Mouse (Mus musculus) CD4-positive helper T cell, adult 2 months (primary cell): Measurements from ENCODE around the gene Pet100.
A peak's percentile ranks its signal among the peaks of the same experiment; 100 is the strongest.
"Not testable (repeated sequence)": the region's sequence is repeated elsewhere in the genome, so short reads cannot be mapped to it uniquely, and the experiment has no call there.

Experiments
- DNase-seq: peaks from one replicate; pipeline ENCODE4 v3.0.0-alpha.2; 2012; ENCODE audit warnings: low read depth, missing footprints, low spot score

The Pet100 gene

DNA sequence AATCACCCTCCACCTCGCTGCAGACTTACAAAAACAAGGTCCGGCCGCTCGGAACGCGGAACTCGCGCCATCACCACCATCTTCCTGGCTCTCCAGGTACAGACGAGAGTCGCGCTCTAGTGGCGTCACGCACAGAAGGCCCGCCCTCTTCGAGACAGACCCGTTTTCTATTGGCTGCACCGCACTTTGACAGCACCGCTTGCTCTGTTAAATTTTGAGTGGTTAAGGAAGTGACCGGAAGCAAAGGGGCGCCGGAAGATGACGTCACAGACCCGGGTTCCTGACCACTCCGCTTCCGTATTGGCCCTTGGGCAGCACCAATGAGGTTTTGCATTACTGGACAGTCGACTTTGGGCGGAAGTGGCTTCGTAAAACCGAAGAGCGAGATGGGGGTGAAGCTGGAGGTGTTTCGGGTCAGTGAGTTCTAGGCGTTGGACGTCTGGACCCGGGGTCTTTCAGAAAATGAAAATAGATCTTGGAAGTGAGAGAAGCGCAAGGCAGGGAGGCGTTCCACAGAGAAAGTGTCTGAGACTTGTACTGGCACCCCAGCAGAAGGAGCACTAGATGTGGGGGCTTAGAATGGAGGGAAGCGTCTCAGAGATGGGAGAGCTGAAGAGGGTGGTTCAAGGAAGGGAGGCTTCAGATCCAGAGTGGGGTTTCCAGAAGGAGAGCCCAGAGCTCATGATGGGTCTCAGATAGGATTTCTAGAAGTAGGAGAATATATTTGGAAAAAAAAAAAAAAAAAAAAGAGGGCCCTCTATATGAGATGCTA is at the start of gene Pet100, which contains the start of gene Xab2:
TSS of gene Pet100 (plus strand) at position 350 of the 772 bp plus-strand sequence.
TSS of gene Xab2 (minus strand) at position 118 of the 772 bp plus-strand sequence.
- DNase-seq = peak; percentile 99

DNA sequence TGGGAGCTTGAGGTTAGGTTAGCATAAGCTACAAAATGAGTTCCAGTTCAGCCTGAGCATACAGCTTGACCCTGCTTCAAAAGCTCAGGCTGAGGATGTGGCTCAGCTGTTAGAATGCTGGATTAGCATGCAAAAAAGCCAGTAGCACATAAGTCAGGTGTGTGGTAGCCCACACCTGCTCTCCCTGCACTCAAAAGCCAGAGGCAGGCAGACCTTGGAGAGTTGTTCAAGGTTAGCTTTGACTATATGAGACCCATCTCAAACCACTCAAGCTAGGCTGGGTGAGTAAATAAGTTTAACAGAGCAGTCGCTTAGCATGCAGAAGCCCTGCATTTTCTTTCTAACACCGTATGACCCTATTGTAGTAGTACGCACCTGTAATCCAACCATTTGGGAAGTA is 46.8 kb upstream of the Pet100 start:
- DNase-seq = no peak

DNA sequence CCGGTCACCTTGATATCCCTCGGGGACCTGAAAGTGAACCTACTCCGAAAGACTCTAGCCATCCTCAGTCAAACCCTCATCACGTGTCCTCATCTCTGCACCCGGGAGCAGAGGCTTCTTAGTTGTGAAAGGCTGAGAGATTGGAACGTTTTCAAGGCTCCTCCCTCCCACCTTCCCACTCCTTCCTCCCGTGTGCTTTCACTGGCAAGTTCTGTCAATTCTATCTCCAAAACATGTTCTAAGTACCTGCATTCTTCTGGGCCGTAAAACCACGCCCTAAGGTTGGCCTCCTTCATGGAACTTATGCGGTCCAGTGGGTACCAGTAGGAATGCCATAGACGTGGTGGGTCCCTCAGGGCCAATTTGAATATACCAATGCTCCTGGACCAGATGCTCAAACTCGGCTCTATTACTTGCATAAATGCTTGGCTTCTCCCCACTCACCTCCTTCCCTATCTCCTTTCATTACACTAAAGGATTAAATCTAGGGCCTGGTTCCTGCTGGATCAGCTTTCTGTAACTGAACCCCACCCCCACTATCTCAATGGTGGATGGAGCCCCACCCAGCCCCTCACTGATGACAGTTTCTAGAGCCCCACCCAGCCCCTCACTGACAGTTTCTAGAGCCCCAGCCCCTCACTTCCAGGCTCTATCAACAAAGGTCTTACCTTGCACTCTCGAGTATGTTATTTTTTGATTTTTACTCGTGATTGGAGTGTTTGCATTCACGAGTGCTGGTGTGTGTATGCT is 45.0 kb upstream of the Pet100 start:
- DNase-seq = no peak

DNA sequence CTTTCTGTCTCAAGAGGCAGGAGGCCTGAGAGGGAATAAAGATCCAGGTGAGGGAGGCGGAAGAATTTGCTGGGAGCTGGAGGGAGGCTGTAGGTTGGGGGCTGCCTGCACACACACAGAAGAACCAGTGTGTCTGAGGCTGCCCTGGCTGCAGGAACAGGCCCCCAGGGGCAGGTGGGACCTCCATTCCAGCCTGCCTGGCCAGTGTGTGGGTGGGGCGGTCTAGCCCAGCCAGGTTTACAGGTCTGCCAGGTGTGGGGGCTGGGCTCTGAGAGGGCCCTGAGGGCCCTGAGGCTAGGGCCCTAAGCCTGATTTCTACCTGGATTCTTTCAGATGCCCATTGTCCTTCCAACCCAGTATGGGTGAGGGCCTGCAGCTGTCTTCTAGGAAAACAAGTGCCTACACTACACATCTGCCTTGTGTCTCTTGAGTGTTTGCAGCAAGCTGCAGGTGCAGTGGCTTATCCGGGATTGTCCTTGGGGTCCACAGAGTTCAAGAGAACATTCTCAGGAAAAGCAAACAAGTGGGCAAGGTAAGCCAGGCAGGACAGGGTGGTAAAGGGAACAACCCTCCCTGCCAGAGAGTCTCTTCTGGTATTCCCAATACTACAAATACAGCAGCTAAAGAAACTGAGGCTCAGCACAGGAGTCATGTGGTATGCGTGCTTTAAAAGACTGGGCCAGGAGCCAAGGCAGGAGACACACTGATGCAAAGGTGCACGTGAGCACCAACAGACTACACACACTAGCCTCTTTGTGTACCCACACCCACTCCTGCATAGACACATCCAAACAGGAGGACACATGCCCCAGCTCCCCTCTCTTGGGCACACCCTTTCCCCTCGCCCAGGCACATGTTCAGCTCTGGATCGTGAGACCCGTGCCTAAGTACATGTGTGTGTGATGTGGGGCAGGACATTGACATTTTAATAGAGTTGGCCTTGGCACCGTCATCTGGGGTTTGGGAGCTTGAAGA is 41.7 kb upstream of the Pet100 start:
- no peak for DNase-seq

DNA sequence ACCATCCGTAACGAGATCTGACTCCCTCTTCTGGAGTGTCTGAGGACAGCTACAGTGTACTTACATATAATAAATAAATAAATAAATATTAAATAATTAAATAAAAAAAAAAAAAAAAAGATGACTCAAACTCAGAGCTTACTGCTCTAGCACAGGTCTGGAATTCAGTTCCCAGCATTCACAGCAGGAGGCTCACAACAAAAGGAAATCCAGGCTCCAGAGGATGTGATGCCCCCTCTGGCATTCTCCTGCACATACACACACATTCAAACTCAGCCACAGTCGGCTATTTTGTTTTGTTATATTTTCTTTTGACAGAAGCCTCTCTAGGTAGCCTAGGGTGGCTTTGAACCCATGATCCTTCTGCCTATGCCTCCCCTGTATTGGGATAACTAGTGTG is 39.4 kb upstream of the Pet100 start:
- not testable (repeated sequence) for DNase-seq

DNA sequence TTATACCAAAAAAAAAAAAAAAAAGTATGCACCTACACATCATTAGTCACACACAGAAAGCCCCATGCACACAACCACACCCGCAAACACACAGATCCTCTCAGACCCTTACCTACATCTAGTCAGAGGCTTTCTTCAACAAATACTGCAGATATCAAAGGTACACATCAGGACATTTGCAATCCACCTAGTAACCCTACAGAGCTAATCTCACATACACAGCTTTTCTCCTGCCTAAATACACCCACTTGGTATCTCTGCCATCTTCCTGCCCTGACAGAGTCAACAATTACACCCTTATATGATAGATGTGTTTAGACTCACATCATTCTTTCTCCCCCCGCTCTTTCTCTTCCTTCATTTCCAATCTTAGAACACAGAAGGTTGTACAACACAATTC is 34.9 kb upstream of the Pet100 start:
- no peak for DNase-seq

DNA sequence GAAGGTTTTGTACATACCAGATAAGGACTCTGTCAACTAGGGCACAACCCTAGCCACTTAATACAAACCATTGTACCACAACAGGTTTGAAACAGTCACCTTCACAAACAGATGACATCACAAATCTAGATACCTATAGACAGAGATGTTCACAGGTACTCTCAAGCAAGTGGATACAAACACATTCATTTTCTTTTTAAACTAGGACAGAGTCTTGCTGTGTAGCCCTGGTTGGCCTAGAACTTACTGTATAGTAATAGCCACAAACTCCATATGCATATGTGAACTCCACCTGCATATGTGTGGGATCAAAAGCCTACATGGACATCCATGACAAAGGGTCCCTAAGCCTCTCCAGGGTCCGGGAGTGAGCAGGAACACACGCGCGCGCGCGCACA is 34.4 kb upstream of the Pet100 start, which contains the start of gene Camsap3:
TSS of gene Camsap3 (plus strand) at position 301 of the 398 bp plus-strand sequence.
- no peak for DNase-seq

DNA sequence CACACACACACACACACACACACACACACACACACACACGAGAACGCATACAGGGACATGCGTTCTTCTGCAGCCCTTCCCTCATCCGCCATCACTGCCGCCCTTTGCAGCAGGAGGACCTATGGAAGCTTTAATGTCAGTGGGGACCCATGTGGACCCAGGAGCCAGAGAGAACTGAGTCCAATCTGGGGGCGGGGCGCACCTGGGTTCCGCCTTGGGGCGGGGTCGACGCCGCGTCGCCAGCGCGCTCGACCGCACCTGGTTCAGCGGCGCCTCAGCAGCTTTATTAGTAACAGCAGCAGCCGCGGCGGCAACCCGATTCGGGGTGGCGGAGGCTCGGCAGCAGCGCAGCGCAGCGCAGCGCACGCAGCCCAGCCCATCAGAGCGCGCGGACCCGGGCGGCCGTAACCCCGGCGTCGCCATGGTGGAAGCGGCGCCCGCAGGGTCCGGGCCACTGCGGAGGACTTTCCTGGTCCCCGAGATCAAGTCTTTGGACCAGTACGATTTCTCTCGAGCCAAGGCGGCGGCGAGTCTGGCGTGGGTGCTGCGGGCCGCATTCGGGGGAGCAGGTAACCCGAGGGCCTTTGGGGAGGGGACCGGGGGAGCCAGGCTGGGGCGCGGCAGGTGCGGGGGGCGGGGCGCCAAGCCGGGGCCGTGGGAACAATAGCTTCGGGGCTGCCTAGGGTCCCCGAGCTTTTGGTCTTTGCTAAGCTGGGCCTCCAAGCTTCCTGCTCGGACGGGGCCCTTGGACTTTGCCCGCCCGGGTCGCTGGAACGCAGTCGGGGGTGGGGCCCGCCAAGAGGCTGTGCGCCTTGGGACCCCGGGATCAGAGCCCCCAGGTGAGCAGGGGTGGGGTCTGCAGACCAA is 33.7 kb upstream of the Pet100 start:
- DNase-seq = peak; percentile 54

DNA sequence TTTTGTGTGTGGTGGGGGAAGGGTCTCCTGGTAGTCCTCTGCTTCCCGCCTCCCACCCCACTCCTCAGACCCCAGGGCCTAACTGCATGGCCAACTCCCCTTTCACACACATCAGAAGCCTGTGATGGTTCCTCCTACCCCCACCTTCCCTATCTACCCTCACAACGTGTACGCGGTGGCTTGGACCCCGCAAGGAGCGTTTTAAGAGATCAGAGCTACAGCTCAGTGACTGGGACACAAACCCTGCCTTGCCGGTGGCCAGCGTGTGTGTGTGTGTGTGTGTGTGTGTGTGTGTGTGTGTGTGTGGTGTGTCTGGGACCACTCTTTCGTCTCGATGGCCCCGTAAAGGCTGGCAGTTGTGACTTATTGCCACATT is 33.1 kb upstream of the Pet100 start:
- DNase-seq = no peak

DNA sequence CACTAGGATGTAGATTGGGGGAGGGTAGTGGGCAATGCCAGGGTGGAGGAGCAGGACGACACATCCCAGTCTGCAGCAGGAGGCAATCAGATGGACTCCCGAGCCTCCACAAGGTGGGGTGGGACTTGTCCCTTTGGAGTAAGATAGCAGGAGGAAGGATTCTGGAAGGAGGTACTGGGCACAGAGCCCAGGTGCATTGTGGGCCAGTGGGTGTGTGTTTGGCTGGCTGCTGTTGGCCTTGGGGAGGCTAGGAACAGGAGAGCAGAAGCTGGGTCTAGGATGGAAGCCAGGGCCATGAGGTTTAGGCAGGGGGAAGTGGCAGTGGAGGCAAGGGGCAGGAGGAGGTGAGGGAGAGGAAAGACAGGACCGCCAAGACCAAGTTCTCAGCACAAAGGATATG is 27.9 kb upstream of the Pet100 start:
- no peak for DNase-seq

DNA sequence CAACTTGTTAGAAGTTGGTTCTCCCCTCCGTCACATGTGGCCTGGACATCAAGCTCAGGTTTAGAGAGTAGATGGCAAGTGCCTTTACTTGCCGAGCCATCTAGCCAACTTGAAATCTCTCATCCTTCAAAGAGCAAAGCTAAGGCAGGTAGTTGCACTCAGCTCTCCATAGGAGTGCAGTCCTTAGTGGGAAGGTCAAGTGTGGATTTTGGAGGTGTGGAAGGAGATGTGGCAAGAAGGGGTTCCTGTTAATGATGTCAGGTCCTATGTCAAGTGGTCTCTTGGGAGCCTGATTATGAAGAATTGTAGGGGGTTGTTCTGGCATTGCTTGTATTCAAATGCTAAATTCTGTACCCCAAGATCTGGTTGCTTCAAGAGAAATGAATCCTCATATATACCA is 26.9 kb upstream of the Pet100 start:
- no peak for DNase-seq

DNA sequence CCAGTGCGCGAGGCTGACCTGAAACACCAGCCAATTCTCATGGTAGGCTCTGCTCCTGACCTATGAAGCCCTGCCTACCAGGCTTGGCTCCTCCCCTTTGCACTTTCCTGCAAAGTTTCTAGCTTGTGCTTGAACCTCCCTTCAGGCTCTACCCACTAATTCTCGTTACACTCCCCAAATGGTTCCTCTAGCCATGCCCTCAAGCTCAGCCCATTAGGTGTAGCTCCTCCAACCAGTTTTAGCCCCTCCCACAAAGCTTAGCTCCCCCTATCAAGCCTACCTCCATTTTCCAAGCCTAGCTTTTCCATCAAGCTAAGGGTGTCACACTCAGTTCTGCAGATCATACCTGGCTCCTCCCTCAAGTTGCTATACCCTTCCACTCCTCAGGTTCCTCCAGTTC is 23.3 kb upstream of the Pet100 start:
- no peak for DNase-seq

DNA sequence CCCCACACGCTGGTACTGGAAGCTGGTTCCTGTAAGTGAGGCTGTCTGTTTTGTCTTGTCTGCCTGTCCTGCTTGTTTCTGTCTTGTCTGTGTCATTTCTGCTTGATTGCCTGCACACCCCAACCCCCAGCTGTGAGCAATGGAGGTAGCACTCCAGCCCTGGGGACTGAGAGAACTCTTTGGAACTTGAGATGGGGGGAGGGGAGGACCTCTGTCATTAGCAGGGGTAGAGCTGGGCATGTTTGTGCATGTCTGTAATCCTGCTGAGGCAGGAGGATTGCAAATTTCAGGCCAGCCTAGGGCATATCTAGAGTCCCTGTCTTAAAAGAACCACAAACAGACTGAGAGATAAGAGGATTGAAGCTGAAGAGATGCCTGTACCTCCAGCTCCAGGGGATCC is 22.1 kb upstream of the Pet100 start:
- no peak for DNase-seq

DNA sequence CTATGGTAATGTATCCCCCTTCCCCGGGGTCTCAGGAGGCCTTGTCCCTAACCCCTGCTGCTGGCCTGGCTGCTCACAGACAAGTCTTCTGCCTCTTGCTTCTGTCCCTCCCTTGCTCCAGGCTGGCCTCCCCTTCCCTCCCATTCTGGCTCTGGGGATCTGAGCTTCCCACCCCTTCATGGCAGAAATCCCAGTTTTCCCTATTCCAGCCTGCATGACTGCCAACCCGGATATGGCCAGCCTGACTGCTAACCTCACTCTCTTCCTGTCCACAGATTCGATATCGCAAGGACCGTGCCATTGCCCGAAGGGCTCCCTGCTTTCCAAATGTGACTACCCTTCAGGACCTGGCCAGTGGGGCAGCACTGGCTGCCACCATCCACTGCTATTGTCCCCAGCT is 20.9 kb upstream of the Pet100 start:
- DNase-seq = no peak

DNA sequence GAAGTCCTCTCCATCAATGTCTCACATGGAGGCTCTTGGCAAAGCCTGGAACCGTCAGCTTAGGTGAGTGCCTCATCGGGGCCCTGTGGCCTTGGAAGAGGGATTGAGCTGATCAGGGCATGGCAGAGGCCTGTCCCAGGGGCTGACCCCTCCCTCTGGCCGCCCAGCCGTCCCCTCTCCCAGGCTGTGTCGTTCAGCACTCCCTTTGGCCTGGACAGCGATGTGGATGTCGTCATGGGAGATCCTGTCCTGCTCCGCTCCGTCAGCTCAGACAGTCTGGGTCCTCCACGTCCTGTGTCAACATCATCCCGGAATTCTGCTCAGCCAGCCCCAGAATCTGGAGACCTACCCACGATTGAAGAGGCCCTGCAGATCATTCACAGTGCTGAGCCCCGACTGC is 17.9 kb upstream of the Pet100 start:
- DNase-seq = no peak

DNA sequence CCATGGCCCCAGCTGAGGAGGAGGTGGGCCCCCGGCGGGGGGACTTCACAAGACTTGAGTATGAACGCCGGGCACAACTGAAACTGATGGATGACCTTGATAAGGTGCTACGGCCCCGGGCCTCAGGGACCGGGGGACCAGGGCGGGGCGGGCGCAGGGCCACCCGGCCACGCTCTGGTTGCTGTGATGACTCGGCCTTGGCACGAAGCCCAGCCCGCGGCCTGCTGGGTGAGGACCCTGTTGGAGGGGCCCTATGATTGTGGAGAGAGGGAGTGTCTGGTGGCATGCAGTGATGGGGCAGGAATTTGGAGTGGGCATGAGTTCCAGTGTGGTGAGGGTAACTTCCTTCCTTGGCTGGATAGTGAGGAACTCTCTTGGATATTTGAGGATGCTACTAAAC is 14.8 kb upstream of the Pet100 start:
- DNase-seq = no peak

DNA sequence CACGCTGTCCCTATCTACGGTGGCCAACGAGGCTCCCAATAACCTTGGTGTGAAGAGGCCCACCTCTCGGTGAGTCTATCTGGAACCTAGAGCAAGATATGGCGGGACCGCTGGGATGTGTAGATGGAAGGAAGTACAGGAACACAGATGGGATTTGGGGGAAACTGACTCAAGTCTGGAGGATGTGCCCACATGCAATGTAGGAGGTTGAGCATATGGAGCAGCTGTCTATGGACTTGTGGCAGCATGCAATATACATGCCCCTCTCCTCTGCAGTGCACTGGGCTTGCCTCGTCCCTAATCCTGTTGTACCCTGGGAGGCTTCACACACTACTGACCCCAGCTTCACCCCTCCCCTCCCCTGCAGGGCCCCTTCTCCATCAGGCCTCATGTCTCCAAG is 13.5 kb upstream of the Pet100 start:
- DNase-seq = no peak

DNA sequence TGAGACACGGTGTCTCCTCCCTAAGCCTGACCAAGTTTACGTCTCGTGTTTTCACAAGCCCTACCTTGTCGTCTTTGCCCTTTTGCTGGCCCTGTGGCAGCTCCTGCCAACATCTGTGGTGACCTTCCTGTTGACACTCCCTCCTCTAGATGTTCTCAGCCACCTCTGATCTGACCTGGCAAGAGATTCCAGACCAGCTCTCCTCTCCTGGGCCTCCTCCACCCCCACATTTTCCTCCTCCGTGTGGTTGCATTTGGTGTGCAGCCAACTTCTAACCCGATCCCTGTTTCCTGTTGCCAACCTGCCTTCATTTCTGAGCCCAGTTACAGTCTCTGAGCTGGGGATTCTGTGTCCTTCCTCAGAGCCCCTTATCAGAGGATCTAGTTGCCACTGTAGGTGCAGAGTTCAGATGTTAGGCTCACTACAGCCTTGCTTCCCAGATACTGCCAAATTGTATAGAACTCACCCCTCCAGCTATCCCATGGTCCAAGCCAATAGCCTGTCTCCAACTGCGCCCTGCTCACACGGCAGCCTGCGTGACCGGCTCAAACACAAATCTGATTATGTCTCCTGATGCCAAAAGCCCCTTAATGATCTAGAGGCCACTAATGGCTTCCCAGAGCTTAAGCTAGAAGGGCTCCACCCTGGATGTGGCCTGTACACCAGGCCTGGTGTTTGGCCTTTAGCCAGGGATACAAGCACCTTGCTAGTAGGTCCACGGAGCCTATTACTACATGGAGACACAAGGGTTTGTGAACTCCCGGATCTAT is 12.1 kb upstream of the Pet100 start:
- DNase-seq = no peak

DNA sequence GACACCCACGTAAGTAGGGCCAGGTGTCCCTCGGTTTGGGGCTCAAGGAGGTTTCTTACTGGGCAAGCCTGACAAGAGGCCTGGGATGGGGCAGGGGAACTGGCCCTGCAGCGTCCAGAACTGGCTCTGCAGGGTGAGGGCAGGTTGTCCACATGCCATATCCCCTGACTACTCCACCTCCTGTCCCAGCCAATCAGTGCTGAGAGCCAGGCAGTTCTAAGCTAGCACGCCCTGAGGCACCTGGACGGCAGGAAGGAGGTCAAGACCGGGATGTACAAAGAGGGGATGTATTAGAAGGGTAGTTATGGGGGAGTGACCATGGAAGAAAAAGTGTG is 11.6 kb upstream of the Pet100 start:
- DNase-seq = no peak

DNA sequence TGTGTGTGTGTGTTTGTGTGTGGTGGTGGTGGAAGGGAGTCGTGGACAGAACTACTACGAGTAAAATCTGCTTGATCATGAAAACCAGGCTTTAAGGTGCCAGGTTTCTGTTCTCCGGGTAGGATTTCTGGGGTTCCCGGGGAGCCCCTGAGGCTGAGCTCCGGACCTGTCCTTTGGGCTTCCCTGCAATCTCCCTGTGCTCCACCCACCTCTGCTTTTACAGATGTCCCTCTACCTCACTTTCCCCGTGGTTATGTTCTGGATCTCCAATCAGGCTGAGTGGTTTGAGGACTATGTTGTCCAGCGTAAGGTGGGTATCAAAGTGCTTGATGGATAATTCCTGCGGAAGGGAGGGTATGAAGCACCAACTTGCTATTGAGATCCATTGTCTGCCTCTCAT is 771 bp downstream of the Pet100 start:
- no peak for DNase-seq
